Mouse (Mus musculus): ENCODE data around the gene Sephs1.

- TF ChIP-seq POLR2A (IDR thresholded peaks at IDR 0.05; ENCODE audit: borderline replicate concordance, insufficient read depth, low read length), result no peak
- TF ChIP-seq CTCF (IDR thresholded peaks at IDR 0.05; ENCODE audit: borderline replicate concordance, insufficient read depth, low read depth, low read length), result no peak
Measured at GRCm38 (mm10) chr2:4873331-4873730, 8.0 kb upstream of the Sephs1 start.
